21 mouse cellular contexts compared by ENCODE assay signal in genomic region chr10:115284170-115284569, GRCm38 (mm10). TPM values are rescaled to one million over a fixed set of nuclear protein-coding genes. Genes with fewer than 3 reads are reported as not detected.
DNase-seq lines count a peak whose midpoint lies in the region; ATAC-seq and TF ChIP-seq lines count a peak whose summit lies in the region.
"Had no signal": no experiment of that assay in that cellular context is flagged by ENCODE, and none has a peak within 500 bp of the region (broad histone marks: within the 10 kb centered on the region; RNA-seq: fewer than 3 reads in every experiment).

No protein-coding gene starts in this region.

- H3K36me3 ChIP-seq in intestine, embryonic 15.5 days, result peaks cover 14% of the 10 kb centered on the region; the same call in 1 of the 2 replicates
- H3K36me3 ChIP-seq in intestine, postnatal 0 days (ENCODE audit: control insufficient read depth, insufficient read depth), result peaks cover 24% of the 10 kb centered on the region
- peaks cover 18% of the 10 kb centered on the region for H3K36me3 ChIP-seq in myocyte (ENCODE audit: control insufficient read depth, insufficient read depth)
- peaks cover 15% of the 10 kb centered on the region for H3K36me3 ChIP-seq in midbrain, postnatal 0 days (ENCODE audit: insufficient read depth, low read length)

- H3K79me2 ChIP-seq in myocyte (ENCODE audit: control insufficient read depth, insufficient read depth), result no peaks in the 10 kb centered on the region

- 0 out of 2 replicates have a peak, but pooled peaks have one; percentile 19 for TF ChIP-seq POLR2A in cortical plate, adult 2 months (IDR thresholded peaks at IDR 0.05; ENCODE audit: extremely low read depth, insufficient read depth, low read length)
- TF ChIP-seq POLR2A in myocyte (IDR thresholded peaks at IDR 0.05; ENCODE audit: insufficient read length, low read depth), result no peak

- ATAC-seq in intestine, embryonic 15.5 days, result peak; percentile 66
- peak; percentile 73 for ATAC-seq in intestine, postnatal 0 days
- no peak for ATAC-seq in midbrain, postnatal 0 days (ENCODE audit: low FRiP score)
- ATAC-seq: forebrain, embryonic 13.5 days; forebrain, embryonic 15.5 days; forebrain, postnatal 0 days had no signal

- H3K4me1 ChIP-seq in cortical plate, adult 2 months (ENCODE audit: control insufficient read depth, insufficient read depth, low read length), result no peaks in the 10 kb centered on the region
- no peaks in the 10 kb centered on the region for H3K4me1 ChIP-seq in intestine, embryonic 15.5 days (replicated peaks)
- no peaks in the 10 kb centered on the region for H3K4me1 ChIP-seq in intestine, postnatal 0 days (replicated peaks; ENCODE audit: control insufficient read depth, insufficient read depth, low read length)
- no peaks in the 10 kb centered on the region for H3K4me1 ChIP-seq in midbrain, postnatal 0 days (ENCODE audit: insufficient read depth, low read length)
- H3K4me1 ChIP-seq: embryonic facial prominence, embryonic 10.5 days; embryonic facial prominence, embryonic 12.5 days; forebrain, embryonic 13.5 days; forebrain, embryonic 15.5 days had no signal

- no peak overlapping the region for H3K4me3 ChIP-seq in cortical plate, adult 2 months (ENCODE audit: insufficient read depth, low read length)
- H3K4me3 ChIP-seq in intestine, embryonic 15.5 days (replicated peaks), result no peak overlapping the region
- H3K4me3 ChIP-seq in intestine, postnatal 0 days (ENCODE audit: low read depth, low read length), result no peak overlapping the region
- H3K4me3 ChIP-seq in myocyte, result no peak overlapping the region
- no peak overlapping the region for H3K4me3 ChIP-seq in midbrain, postnatal 0 days (ENCODE audit: low read depth, low read length)
- H3K4me3 ChIP-seq: embryonic facial prominence, embryonic 10.5 days; embryonic facial prominence, embryonic 12.5 days; forebrain, embryonic 13.5 days; forebrain, embryonic 15.5 days had no signal

- no peak for TF ChIP-seq CTCF in cortical plate, adult 2 months (IDR thresholded peaks at IDR 0.05; ENCODE audit: extremely low read depth, insufficient read depth, low read length)
- no peak for TF ChIP-seq CTCF in intestine, postnatal 0 days (IDR thresholded peaks at IDR 0.05; ENCODE audit: low read depth)
- no peak for TF ChIP-seq CTCF in midbrain, postnatal 0 days (IDR thresholded peaks at IDR 0.05)

- WGBS in intestine, embryonic 15.5 days, result 63% methylated on average over 10 of the region's 10 CpGs
- WGBS in intestine, postnatal 0 days, result 36% methylated on average over 10 of the region's 10 CpGs
- WGBS in midbrain, postnatal 0 days, result 83% methylated on average over 10 of the region's 10 CpGs

- no peak overlapping the region for H3K27ac ChIP-seq in cortical plate, adult 2 months (ENCODE audit: insufficient read depth, low read length)
- no peak overlapping the region for H3K27ac ChIP-seq in intestine, embryonic 15.5 days
- H3K27ac ChIP-seq in intestine, postnatal 0 days (ENCODE audit: low read depth, low read length), result no peak overlapping the region
- H3K27ac ChIP-seq in midbrain, postnatal 0 days (ENCODE audit: low read depth, low read length), result no peak overlapping the region
- H3K27ac ChIP-seq: embryonic facial prominence, embryonic 10.5 days; embryonic facial prominence, embryonic 12.5 days; forebrain, embryonic 13.5 days; forebrain, embryonic 15.5 days had no signal

- no peaks in the 10 kb centered on the region for H3K9me3 ChIP-seq in intestine, embryonic 15.5 days
- no peaks in the 10 kb centered on the region for H3K9me3 ChIP-seq in intestine, postnatal 0 days (ENCODE audit: control insufficient read depth)
- no peaks in the 10 kb centered on the region for H3K9me3 ChIP-seq in midbrain, postnatal 0 days (ENCODE audit: low read length)
- H3K9me3 ChIP-seq: embryonic facial prominence, embryonic 10.5 days; embryonic facial prominence, embryonic 12.5 days; forebrain, embryonic 13.5 days; forebrain, embryonic 15.5 days had no signal

- H3K27me3 ChIP-seq in intestine, embryonic 15.5 days (replicated peaks), result no peaks in the 10 kb centered on the region
- no peaks in the 10 kb centered on the region for H3K27me3 ChIP-seq in intestine, postnatal 0 days (replicated peaks; ENCODE audit: control insufficient read depth, insufficient read depth, low read length)
- no peaks in the 10 kb centered on the region for H3K27me3 ChIP-seq in myocyte (ENCODE audit: control insufficient read depth, insufficient read depth, insufficient read length)
- H3K27me3 ChIP-seq in midbrain, postnatal 0 days (ENCODE audit: insufficient read depth, low read length), result no peaks in the 10 kb centered on the region
- H3K27me3 ChIP-seq: embryonic facial prominence, embryonic 12.5 days; forebrain, embryonic 13.5 days; forebrain, embryonic 15.5 days had no signal

- no peak for DNase-seq in cerebellum, postnatal 36 days
- no peak for DNase-seq in left cerebral cortex, postnatal 4 days
- no peak for DNase-seq in adrenal gland, adult (ENCODE audit: inconsistent age in 2 of 2, low spot score in 1 of 2)
- DNase-seq in midbrain, postnatal 0 days (ENCODE audit: low spot score), result no peak
- DNase-seq: adrenal gland, adult 8-10 months; adrenal gland, postnatal 14 days; adrenal gland, postnatal 36 days; cerebellum, adult 11-12 months; cerebellum, adult 2 months; cerebellum, adult 9-10 months; cerebellum, postnatal 10 days; cerebellum, postnatal 25 days; forebrain, postnatal 0 days had no signal

- no peak overlapping the region for H3K4me2 ChIP-seq in intestine, embryonic 15.5 days (replicated peaks)
- H3K4me2 ChIP-seq in intestine, postnatal 0 days (replicated peaks; ENCODE audit: low read depth), result no peak overlapping the region
- H3K4me2 ChIP-seq in myocyte (ENCODE audit: low read depth), result no peak overlapping the region
- no peak overlapping the region for H3K4me2 ChIP-seq in midbrain, postnatal 0 days (ENCODE audit: low read depth, low read length, poor library complexity, severe bottlenecking)
- H3K4me2 ChIP-seq: embryonic facial prominence, embryonic 12.5 days; forebrain, embryonic 13.5 days; forebrain, embryonic 15.5 days had no signal

- H3K9ac ChIP-seq in intestine, embryonic 15.5 days, result no peak overlapping the region
- H3K9ac ChIP-seq in intestine, postnatal 0 days (ENCODE audit: low read depth, low read length), result no peak overlapping the region
- no peak overlapping the region for H3K9ac ChIP-seq in midbrain, postnatal 0 days (replicated peaks; ENCODE audit: low read length, poor library complexity, severe bottlenecking)
- H3K9ac ChIP-seq: embryonic facial prominence, embryonic 12.5 days; forebrain, embryonic 13.5 days; forebrain, embryonic 15.5 days; forebrain, postnatal 0 days had no signal

- H3ac ChIP-seq in myocyte (ENCODE audit: control insufficient read depth, insufficient read length), result no peak overlapping the region

- intact Hi-C loops in left cerebral cortex, postnatal 4 days (cut with DNase I), result no loop called here

TF ChIP-seq in myocyte, 11 proteins besides CTCF, POLR2A, EP300 and RAD21:
- TF ChIP-seq POLR2AphosphoS2 (IDR thresholded peaks at IDR 0.05; ENCODE audit: insufficient read length, low read depth), result peak; percentile 63
- no peak for TF ChIP-seq E2F4 (IDR thresholded peaks at IDR 0.05; ENCODE audit: insufficient read depth)
- no peak for TF ChIP-seq CEBPB (IDR thresholded peaks at IDR 0.05; ENCODE audit: insufficient read depth, poor library complexity, severe bottlenecking)

RNA-seq across cellular contexts. Expression of gene Rab21, which starts 31.2 kb away (rescaled TPM):
- 40.8 and 41.1 TPM in 2 replicates for polyA plus RNA-seq in cortical plate, adult 2 months (2012; rRNA removed)
- polyA plus RNA-seq in intestine, embryonic 15.5 days (2015; fragmentation: Nextera tagmentation; extraction: Ambion mirVana), result 5.5 and 8.1 TPM in 2 replicates
- polyA plus RNA-seq in intestine, postnatal 0 days (2015; fragmentation: Nextera tagmentation; extraction: Ambion mirVana), result 14.7 and 15.9 TPM in 2 replicates
- polyA plus RNA-seq in myocyte (2012; fragmentation: generic; extraction: Trizol), result 16.9 TPM
- total RNA-seq in left cerebral cortex, postnatal 4 days (2021), result 10 to 100 TPM; 42.0 to 43.0 TPM
- 30.2 and 44.0 TPM in 2 replicates for total RNA-seq in midbrain, postnatal 0 days (2014; rRNA removed)
- polyA plus RNA-seq in midbrain, postnatal 0 days (2015; fragmentation: Nextera tagmentation; extraction: Ambion mirVana), result 9.8 and 11.4 TPM in 2 replicates

RNA-seq across cellular contexts. Expression of gene Tbc1d15, which starts 32.9 kb away (rescaled TPM):
- 30.8 and 31.3 TPM in 2 replicates for polyA plus RNA-seq in cortical plate, adult 2 months (2012; rRNA removed)
- 57.7 and 66.6 TPM in 2 replicates for polyA plus RNA-seq in intestine, embryonic 15.5 days (2015; fragmentation: Nextera tagmentation; extraction: Ambion mirVana)
- polyA plus RNA-seq in intestine, postnatal 0 days (2015; fragmentation: Nextera tagmentation; extraction: Ambion mirVana), result 59.9 and 65.1 TPM in 2 replicates
- polyA plus RNA-seq in myocyte (2012; fragmentation: generic; extraction: Trizol), result 19.8 TPM
- 10 to 100 TPM; 37.0 to 38.4 TPM for total RNA-seq in left cerebral cortex, postnatal 4 days (2021)
- total RNA-seq in midbrain, postnatal 0 days (2014; rRNA removed), result 6.5 and 11.0 TPM in 2 replicates
- polyA plus RNA-seq in midbrain, postnatal 0 days (2015; fragmentation: Nextera tagmentation; extraction: Ambion mirVana), result 27.2 and 28.3 TPM in 2 replicates
